Mouse (Mus musculus) layer of hippocampus, postnatal 25 days (tissue): ENCODE data around the gene Tmem189. TPM values are rescaled to one million over a fixed set of nuclear protein-coding genes. Genes with fewer than 3 reads are reported as not detected.
A peak's percentile ranks its signal among the peaks of the same experiment; 100 is the strongest.

Experiments
- DNase-seq, 2 experiments: peaks; one replicate each; pipeline ENCODE4 v3.0.0; 2022; ENCODE audit warnings: mixed read lengths in 2 of 2, low spot score in 1 of 2; ENCODE audit errors: extremely low spot score in 1 of 2
- total RNA-seq, 2 experiments: library from RNA; stranded (reverse); gene quantifications; 2 replicates each; pipeline ENCODE4 v1.2.3; 2021

Tmem189 gene
- total RNA-seq, 2 experiments from 2014 or later = 57.3 to 60.3 TPM

GRCm38 (mm10) chr2:167702126-167702525 is 12.5 kb upstream of the Tmem189 start:
- DNase-seq = no peak

DNA sequence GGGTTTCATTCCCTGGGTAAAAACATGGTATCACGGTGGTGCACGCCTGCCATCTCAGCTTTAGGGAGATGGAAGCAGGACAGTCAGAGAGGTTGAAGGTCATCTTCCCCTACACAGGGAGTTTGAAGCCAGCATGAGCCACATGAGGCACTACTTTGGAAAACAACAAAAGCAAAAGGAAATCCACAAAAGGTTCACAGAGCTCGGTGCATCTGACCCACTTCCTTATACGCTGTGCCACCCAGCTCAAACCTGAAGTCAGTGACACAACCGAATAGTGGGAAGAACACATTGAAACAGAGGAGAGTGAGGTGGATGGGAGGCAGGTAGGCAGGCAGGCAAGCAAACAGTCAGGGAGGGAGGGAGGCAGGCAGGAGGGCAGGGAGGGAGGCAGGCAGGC is 11.8 kb upstream of the Tmem189 start:
- no peak for DNase-seq

- no peak for DNase-seq
Measured at GRCm38 (mm10) chr2:167700018-167700417, 10.4 kb upstream of the Tmem189 start.

DNA sequence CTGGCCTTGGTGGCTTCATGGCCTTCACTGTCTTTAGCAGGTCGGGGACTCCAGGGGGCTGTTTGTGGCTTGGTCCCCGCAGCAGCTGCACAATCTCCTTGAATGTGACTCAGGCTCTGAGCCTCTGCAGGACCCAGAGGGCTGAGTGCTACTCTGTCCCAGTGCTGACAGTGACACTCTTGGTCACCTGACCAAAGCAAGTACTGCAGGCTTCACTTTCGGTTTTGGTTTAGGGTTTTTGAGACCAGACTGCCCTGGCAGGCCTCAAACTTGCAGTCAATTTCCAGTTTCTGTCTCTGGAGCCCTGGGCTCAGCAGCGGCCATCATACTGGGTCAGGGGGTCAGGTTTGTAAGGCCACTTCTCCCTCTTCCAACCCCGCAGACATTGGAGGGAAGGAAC is 8.3 kb upstream of the Tmem189 start:
- no peak for DNase-seq

- no peak for DNase-seq
Measured at GRCm38 (mm10) chr2:167696143-167696542, 6.5 kb upstream of the Tmem189 start.

- DNase-seq = no peak
Measured at GRCm38 (mm10) chr2:167695491-167695890, 5.9 kb upstream of the Tmem189 start.

- DNase-seq = no peak
Measured at GRCm38 (mm10) chr2:167694963-167695362, 5.3 kb upstream of the Tmem189 start.

DNA sequence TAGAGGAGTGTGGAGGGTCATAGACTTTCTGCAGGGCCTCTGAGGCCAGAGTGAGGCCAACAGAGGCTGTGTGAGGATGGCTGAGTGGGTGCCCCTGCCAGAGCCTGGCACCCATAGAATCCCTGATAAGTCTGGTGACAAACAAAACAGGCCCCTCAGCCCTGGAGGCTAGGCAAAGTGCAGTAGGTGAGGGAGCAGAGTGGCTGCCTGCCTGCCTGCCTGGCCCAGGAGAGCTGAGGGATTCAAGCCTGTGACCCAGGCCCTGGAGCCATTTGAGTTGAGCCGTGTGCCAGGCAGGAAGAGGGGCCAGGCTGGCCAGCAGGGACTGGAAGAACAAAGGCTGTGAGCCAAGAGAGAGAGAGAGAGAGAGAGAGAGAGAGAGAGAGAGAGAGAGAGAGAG is 4.6 kb upstream of the Tmem189 start:
- DNase-seq = no peak

DNA sequence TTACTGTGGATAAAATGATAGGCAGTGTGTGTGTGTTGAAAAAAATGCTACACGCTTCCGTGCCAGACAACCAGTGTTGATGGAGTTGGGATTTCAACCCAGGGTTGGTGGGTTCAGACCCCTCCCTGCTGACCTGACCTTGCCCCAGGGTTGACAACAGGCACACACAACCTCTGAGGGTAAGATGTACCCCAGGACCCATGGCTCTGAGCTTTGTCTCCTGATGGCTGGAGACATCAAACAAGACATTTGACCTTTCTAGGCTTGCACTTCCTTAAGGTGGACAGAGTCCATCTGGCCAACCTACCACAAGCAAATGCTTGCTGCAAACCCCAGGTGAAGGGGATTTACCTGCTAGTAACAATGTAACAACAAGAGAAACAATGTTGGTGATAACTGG is 3.9 kb upstream of the Tmem189 start:
- DNase-seq = no peak

GRCm38 (mm10) chr2:167692831-167693230 is 3.2 kb upstream of the Tmem189 start:
- no peak for DNase-seq

GRCm38 (mm10) chr2:167691871-167692661 is 2.4 kb upstream of the Tmem189 start:
- no peak for DNase-seq

DNA sequence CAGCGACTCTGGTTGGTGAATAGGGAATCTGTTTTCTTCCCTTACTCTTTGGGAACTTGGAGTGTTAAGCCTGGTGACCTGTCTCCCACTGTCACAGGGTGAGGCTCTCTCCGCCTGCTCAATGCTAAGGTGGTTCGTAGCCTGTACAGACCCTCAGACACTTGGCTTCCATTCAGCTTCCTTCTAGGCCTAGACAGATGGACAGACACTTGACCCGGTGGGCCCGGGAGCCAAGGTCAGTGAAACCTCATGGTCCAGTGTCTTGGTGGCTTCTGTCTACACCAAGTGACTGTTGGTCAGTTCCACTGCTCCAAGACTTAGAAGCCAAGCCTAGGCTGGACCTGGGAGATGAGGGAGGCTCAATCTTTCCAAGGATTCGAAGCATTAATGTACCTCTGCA is 1.8 kb upstream of the Tmem189 start:
- DNase-seq = no peak

GRCm38 (mm10) chr2:167690962-167691311 is 1.3 kb upstream of the Tmem189 start:
- DNase-seq = no peak

DNA sequence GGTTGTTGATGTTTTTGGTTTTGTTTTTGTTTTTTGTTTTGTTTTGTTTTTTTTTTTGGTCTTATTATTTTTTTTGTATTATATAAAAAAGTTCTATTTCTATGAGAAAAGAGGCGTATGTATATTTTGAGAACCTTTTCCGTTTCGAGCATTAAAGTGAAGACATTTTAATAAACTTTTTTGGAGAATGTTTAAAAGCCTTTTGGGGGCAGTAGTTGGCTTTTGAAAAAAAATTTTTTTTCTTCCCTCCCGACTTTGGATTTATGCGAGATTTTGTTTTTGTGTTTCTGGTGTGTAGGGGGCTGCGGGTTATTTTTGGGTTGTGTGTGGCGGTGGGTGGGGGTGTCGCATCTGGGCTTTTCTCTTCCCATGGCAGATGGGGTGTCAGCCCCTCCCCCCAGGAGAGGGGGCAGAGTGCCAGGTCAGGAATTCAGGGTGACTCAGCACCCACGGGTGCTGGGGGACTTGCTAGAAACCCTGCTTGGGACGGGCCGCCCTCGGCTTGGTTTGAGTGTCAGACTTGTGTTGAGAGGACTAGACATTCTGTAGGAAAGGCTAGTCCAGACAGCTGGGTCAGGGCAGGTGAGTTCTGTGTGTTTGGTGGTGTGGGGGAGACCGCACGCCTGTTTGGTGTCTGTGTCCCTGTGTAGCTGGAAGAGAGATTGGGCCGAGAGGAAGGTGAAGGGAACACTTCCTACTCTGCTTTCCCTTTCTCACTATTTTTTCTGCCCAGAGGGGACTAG is 768 bp upstream of the Tmem189 start:
- DNase-seq = peak; percentile 59 to 68

DNA sequence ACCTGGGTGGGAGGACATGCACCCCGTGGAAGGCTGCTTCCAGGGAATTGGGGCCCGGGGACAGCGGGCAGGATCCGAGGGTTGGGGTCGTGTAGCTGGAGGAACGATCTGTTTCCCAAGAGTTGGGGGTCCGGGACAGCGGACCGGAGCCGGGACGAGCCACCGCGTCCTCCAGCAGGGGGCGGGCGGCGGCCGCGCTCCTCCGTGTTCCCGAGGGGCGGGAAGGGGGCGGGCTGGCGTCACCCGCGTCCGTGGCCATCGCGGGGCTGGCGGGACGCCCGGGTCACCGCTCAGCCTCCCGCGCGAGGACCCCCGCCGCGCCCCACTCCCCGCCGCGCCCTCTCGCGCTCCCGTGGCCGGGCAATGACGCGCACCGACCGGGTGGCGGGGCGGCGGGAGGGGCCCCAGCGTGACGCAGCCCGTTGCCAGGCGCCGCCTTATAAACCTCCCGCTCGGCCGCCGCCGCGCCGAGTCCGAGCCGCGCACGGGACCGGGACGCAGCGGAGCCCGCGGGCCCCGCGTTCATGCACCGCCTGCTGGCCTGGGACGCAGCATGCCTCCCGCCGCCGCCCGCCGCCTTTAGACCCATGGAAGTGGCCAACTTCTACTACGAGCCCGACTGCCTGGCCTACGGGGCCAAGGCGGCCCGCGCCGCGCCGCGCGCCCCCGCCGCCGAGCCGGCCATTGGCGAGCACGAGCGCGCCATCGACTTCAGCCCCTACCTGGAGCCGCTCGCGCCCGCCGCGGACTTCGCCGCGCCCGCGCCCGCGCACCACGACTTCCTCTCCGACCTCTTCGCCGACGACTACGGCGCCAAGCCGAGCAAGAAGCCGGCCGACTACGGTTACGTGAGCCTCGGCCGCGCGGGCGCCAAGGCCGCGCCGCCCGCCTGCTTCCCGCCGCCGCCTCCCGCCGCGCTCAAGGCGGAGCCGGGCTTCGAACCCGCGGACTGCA is 847 bp downstream of the Tmem189 start, which contains the start of gene Cebpb:
Cebpb (plus strand) TSS at position 418 of the 954 bp plus-strand sequence.
- peak; percentile 71 to 89 for DNase-seq

GRCm38 (mm10) chr2:167688126-167688497 is 1.5 kb downstream of the Tmem189 start:
- DNase-seq = no peak

GRCm38 (mm10) chr2:167687651-167688101 is 1.9 kb downstream of the Tmem189 start:
- no peak for DNase-seq

DNA sequence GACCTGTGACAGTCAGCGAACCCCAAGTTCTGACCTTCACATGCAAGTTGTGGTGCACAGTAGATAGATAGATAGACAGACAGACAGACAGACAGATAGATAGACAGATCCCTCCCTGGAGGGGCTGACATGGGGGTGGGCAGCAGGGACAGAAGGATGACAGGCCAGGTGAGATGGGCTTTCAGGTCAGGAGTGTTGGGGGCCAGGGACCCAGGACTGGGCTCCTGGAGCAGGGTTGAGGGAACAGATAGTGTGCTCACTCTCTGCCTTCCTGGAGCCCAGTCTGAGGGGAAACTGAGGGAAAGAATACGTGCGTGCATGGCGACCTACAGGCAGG is 2.4 kb downstream of the Tmem189 start:
- DNase-seq = no peak

DNA sequence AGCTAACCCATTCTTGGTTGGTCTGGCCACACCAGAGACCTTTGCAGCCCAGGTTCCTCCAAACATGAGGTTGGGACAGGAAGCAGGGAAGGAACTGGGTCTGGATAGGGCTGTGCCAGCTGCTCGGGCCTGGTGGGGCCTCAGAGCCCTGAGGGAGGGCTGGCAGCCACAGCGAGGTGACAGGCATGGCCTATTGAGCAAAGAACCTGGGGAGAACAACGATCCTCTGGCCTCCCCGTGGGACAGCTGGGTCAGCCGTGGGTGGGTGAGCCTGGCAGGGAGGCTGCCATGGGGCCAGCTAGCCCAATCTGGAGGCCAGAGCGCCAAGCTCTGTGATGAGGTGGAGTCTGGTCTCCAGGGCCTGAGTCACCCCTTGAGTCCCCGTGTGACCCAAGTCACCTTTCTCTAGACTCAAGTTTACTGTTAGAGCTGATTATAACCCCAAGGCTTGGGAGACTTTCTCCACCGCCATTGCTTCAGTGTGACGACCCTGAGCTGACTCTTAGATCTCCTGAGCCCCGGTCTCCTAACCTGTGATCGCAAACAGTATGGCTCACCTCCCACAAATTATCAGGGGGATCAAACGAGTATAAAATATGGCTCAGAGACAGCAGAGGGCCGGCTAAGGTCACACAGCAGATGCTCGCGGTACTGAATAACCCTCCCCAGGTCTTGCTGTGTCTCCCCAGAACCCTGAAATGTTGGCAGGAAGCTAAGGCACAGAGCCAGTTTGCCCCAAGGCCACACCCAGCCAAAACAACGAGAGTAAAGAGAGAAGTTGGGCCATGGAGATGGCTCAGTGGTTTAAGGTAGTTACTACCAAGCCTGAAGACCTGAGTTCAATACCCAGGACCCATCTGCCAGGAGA is 3.0 kb downstream of the Tmem189 start:
- DNase-seq = no peak

DNA sequence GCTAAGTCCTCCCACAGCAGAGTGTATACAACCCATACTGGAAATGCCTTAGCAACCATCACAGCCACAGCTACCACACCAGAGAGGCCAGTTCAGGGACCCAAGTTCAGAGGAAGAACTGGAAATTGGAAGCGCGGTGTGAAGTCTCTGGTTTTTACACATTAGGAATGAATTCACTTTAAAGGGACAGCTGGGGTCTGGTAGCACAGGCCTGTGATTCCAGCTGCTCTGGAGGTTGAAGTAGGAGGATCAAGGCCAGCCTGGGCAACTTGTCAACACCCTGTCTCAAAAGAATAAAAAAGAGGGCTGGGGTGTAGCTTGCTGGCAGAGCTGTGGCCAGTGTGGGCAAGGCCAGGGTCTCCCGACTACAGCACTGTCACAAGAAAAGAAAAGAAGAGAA is 3.8 kb downstream of the Tmem189 start:
- no peak for DNase-seq
